Mouse (Mus musculus) heart, embryonic 16.5 days (tissue): ENCODE measurements around the gene Sipa1l3. TPM values are rescaled to one million over a fixed set of nuclear protein-coding genes. Genes with fewer than 3 reads are reported as not detected.

ENCODE experiments used
- ATAC-seq: fragments of 200-750 bp; cut with Nextera tagmentation; replicated peaks from 2 replicates; pipeline ENCODE4 v1.8.0; 2017; ENCODE audit warnings: moderate number of reproducible peaks; ENCODE audit not compliant: insufficient read depth, low FRiP score; ENCODE audit errors: extremely low read depth
- H3K27ac ChIP-seq: fragments of 300-500 bp; sonication (generic); 2 replicates; pipeline ENCODE4 v1.5.1; 2014; ENCODE audit warnings: mild to moderate bottlenecking, low read length, control low read depth, moderate library complexity
- H3K27me3 ChIP-seq: fragments of 300-500 bp; sonication (generic); 2 replicates; pipeline ENCODE4 v1.6.1; 2014; ENCODE audit warnings: low read length, mixed read lengths; ENCODE audit not compliant: control insufficient read depth, insufficient read depth
- H3K36me3 ChIP-seq: fragments of 300-500 bp; sonication (generic); 2 replicates; pipeline ENCODE4 v1.6.1; 2014; ENCODE audit not compliant: control insufficient read depth, insufficient read depth
- H3K4me1 ChIP-seq: fragments of 300-500 bp; sonication (generic); 2 replicates; pipeline ENCODE4 v1.6.1; 2014; ENCODE audit warnings: low read length, mixed read lengths; ENCODE audit not compliant: control insufficient read depth, insufficient read depth
- H3K4me2 ChIP-seq: fragments of 300-500 bp; sonication (generic); 2 replicates; pipeline ENCODE4 v1.6.1; 2014; ENCODE audit warnings: low read depth, mild to moderate bottlenecking, control low read depth, low read length
- H3K4me3 ChIP-seq: fragments of 300-500 bp; sonication (generic); 2 replicates; pipeline ENCODE4 v1.5.1; 2014; ENCODE audit warnings: mild to moderate bottlenecking, control low read depth, low read length
- H3K9ac ChIP-seq: fragments of 300-500 bp; sonication (generic); 2 replicates; pipeline ENCODE4 v1.6.1; 2014; ENCODE audit warnings: low read length, control low read depth
- H3K9me3 ChIP-seq: fragments of 300-500 bp; sonication (generic); replicated peaks from 2 replicates; pipeline ENCODE4 v1.6.1; 2016; ENCODE audit warnings: low read length; ENCODE audit not compliant: control insufficient read depth
- WGBS: fragments of 180-500 bp; shearing (Covaris S2); extraction: QIAGEN DNeasy Blood & Tissue Kit; methylation state at CpG from one replicate; pipeline ENCODE4 v1.1.7; 2014; 5-methylcytosine and 5-hydroxymethylcytosine counted together
- polyA plus RNA-seq: library from polyadenylated mRNA; unstranded; fragments of >200 nt; fragmentation: Nextera tagmentation; extraction: Ambion mirVana; gene quantifications from 2 replicates; pipeline ENCODE4 v1.2.1, GENCODE M21; 2015

Sipa1l3 gene
- polyA plus RNA-seq, 1 experiment from 2014 or later, result 5.8 TPM

- Histone ChIP-seq H3K9ac (no peak overlapping the region), H3K4me1 (no peaks in the 10 kb centered on the region), H3K27me3 (peaks cover 27% of the 10 kb centered on the region), H3K27ac (no peak overlapping the region), H3K9me3 (no peaks in the 10 kb centered on the region), H3K4me3 (no peak overlapping the region), H3K36me3 (0 out of 2 replicates have a peak, but pooled peaks cover 3% of the 10 kb centered on the region), H3K4me2 (no peak overlapping the region)
- no peak for ATAC-seq
- 86% methylated on average over 16 of the region's 16 CpGs for WGBS
These were observed 121.5 kb downstream of the Sipa1l3 start for GRCm38 (mm10) chr7:29396943-29397340.

DNA sequence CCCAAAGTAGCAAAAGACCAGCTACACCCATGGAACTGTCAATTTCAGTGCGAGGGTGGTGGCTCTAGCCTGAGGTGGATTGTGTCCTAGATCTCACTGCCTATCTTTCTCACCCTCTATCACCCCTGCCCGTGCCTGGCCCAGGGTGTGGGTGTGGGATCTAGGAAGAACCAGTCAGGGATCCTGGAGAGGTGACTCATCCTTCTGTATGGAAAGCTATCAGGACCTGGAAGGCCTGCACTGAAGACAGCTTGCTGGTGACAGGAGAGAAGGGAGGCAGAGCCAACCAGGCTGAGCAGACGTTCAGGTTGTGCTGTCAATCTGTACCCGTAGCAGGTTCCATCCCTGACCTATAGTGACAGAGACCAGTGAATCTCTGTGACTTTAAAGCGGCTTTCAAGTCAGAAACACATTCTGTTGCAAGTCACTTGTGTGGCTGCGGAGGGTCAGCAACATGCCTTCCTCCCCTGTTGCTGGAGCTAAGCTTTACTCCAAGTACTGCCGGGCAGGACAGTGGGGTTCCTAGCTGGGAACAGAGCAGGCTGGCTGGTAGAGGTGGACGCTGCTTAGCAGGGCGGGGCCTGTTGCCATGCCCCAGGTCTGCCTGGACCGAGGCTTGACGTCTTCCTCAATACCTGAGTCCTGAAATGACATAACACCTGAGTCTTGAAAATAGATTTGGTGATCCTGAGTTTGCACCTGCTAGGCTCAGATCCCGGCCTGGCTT lies 122.1 kb downstream of the Sipa1l3 start:
- Histone ChIP-seq H3K9me3 (no peaks in the 10 kb centered on the region), H3K36me3 (0 out of 2 replicates have a peak, but pooled peaks cover 3% of the 10 kb centered on the region), H3K9ac (no peak overlapping the region), H3K4me3 (no peak overlapping the region), H3K4me1 (no peaks in the 10 kb centered on the region), H3K4me2 (no peak overlapping the region), H3K27ac (no peak overlapping the region), H3K27me3 (peaks cover 31% of the 10 kb centered on the region)
- no peak for ATAC-seq
- WGBS, result 85% methylated on average over 12 of the region's 12 CpGs

DNA sequence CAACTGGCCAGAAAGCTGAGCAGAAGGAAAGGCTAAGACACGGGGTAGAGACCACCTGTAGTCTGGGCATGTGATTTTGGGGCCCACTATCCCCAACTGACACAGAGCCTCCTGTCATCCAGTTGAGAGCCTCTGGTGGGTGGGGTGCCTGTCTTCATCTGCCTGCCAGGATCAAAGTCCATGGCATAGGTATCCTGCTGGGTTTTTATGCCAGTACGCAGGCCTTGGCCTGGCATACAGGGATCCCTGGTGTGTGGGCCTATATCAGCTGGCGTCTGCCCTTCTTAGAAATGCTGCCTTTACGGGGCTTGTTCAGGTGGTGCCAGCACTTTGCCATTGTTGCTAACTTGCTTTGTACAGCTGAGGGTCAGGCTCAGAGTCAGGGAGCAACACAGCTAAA lies 123.3 kb downstream of the Sipa1l3 start:
- ATAC-seq, result no peak
- Histone ChIP-seq H3K36me3 (no peaks in the 10 kb centered on the region), H3K27me3 (peaks cover 26% of the 10 kb centered on the region)

DNA sequence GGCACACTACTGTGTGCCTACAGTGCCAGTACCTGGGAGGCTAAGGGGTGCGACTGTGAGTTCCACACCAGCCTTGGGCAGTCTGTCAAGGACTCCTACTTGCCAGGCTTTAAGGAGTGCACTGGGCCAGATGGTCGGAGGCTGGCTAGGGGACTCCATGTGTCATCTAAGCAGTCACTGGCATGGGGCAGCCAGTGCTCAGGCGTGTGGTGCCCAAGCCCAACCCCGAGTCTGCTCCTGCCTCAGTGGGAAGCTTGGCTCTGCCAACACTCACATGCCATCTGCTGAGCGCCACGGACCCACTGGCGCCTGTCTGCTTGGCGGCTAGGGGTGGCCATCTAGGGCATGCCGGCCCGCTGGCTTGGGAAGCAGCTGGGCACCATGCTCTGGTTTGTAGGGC lies 125.1 kb downstream of the Sipa1l3 start:
- Histone ChIP-seq H3K27me3 (peaks cover 12% of the 10 kb centered on the region), H3K27ac (no peak overlapping the region), H3K36me3 (no peaks in the 10 kb centered on the region), H3K9me3 (no peaks in the 10 kb centered on the region), H3K9ac (no peak overlapping the region), H3K4me3 (no peak overlapping the region), H3K4me1 (peaks cover 5% of the 10 kb centered on the region), H3K4me2 (no peak overlapping the region)
- no peak for ATAC-seq
- 91% methylated on average over 10 of the region's 10 CpGs for WGBS

More for the DNA sequence above, 123.3 kb downstream of the Sipa1l3 start:
- Histone ChIP-seq H3K9me3 (no peaks in the 10 kb centered on the region), H3K4me1 (peaks cover 3% of the 10 kb centered on the region), H3K9ac (no peak overlapping the region), H3K4me2 (no peak overlapping the region), H3K27ac (no peak overlapping the region), H3K4me3 (no peak overlapping the region)
- WGBS, result 87% methylated on average over 4 of the region's 4 CpGs

- Histone ChIP-seq H3K4me1 (peaks cover 5% of the 10 kb centered on the region), H3K4me2 (no peak overlapping the region), H3K27ac (no peak overlapping the region), H3K9me3 (no peaks in the 10 kb centered on the region), H3K9ac (no peak overlapping the region), H3K4me3 (no peak overlapping the region), H3K36me3 (no peaks in the 10 kb centered on the region), H3K27me3 (peaks cover 16% of the 10 kb centered on the region)
- ATAC-seq, result no peak
- 85% methylated on average over 3 of the region's 3 CpGs for WGBS
These were observed 125.6 kb downstream of the Sipa1l3 start for GRCm38 (mm10) chr7:29392805-29393204.

DNA sequence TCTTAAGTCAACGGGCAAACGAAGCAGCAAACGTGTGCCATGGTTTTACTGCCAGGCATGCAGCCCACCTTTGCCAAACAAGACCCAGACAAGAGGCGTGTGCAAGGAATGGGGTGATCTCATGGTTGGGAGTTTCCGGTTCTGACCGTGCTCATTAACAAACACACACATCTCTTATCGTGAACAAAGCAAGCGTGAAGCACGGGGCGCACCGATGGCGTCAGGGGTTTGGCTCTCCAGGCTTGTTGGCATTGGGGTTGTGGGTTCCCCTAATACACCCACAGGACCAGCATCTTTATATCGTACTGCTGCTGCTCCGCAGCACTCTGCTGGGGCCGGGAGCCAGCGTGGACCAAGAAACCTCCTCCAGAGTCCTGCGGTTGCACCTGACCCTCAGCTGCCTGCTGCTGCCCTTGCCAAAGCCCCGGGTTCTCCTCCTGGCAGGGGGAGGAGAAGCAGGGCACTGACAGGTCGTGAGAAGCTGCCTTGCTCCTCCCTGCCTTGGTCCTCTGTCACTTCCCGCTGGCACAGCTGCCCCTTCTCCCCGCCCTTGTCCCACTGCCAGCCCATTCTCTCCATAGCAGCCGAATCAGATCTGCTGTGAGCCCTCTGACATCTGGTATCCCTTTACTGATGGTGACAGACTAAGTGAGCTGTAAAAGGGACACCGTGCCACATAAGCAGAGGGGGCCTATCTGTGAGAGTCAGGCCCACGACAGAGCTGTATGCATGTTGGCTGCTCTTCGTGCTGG lies 126.5 kb downstream of the Sipa1l3 start:
- H3K36me3 ChIP-seq, result no peaks in the 10 kb centered on the region
- H3K4me2 ChIP-seq, result no peak overlapping the region
- no peak overlapping the region for H3K27ac ChIP-seq
- H3K4me1 ChIP-seq, result peaks cover 5% of the 10 kb centered on the region
- H3K9ac ChIP-seq, result no peak overlapping the region
- WGBS, result 73% methylated on average over 25 of the region's 25 CpGs
- no peak overlapping the region for H3K4me3 ChIP-seq
- H3K9me3 ChIP-seq, result no peaks in the 10 kb centered on the region
- no peak for ATAC-seq
- peaks cover 16% of the 10 kb centered on the region for H3K27me3 ChIP-seq

- 83% methylated on average over 15 of the region's 15 CpGs for WGBS
- no peak for ATAC-seq
- Histone ChIP-seq H3K27ac (no peak overlapping the region), H3K27me3 (peaks cover 16% of the 10 kb centered on the region), H3K4me2 (no peak overlapping the region), H3K4me3 (no peak overlapping the region), H3K4me1 (peaks cover 5% of the 10 kb centered on the region), H3K9ac (no peak overlapping the region), H3K36me3 (no peaks in the 10 kb centered on the region), H3K9me3 (no peaks in the 10 kb centered on the region)
These were observed 127.2 kb downstream of the Sipa1l3 start for GRCm38 (mm10) chr7:29391112-29391760.

GRCm38 (mm10) chr7:29390234-29390633 lies 128.2 kb downstream of the Sipa1l3 start:
- ATAC-seq, result no peak
- Histone ChIP-seq H3K9ac (no peak overlapping the region), H3K4me1 (peaks cover 5% of the 10 kb centered on the region), H3K27ac (no peak overlapping the region), H3K36me3 (no peaks in the 10 kb centered on the region), H3K27me3 (peaks cover 16% of the 10 kb centered on the region), H3K4me3 (no peak overlapping the region), H3K9me3 (no peaks in the 10 kb centered on the region), H3K4me2 (no peak overlapping the region)
- WGBS, result 37% methylated on average over 10 of the region's 10 CpGs
